Mouse (Mus musculus) heart, postnatal 0 days (tissue): Measurements from ENCODE around the gene Capsl. TPM values are rescaled to one million over a fixed set of nuclear protein-coding genes. Genes with fewer than 3 reads are reported as not detected.

Experiments
- ATAC-seq: fragments of 200-750 bp; cut with Nextera tagmentation; 2 replicates; pipeline ENCODE4 v1.8.0; 2017; ENCODE audit warnings: low read depth, moderate number of reproducible peaks, moderate library complexity; ENCODE audit not compliant: insufficient read depth
- DNase-seq: peaks from one replicate; pipeline ENCODE4 v3.0.0-alpha.2; 2016; ENCODE audit warnings: low spot score
- H3K27ac ChIP-seq: fragments of 300-500 bp; sonication (generic); 2 replicates; pipeline ENCODE4 v1.5.1; 2014; ENCODE audit warnings: low read depth, mild to moderate bottlenecking
- H3K27me3 ChIP-seq: fragments of 300-500 bp; sonication (generic); 2 replicates; pipeline ENCODE4 v1.6.1; 2014; ENCODE audit warnings: low read length, mixed read lengths; ENCODE audit not compliant: control insufficient read depth, insufficient read depth
- H3K36me3 ChIP-seq: fragments of 300-500 bp; sonication (generic); replicated peaks from 2 replicates; pipeline ENCODE4 v1.6.1; 2014; ENCODE audit warnings: low read length, mixed read lengths; ENCODE audit not compliant: control insufficient read depth, insufficient read depth
- H3K4me1 ChIP-seq: fragments of 300-500 bp; sonication (generic); 2 replicates; pipeline ENCODE4 v1.6.1; 2014; ENCODE audit warnings: antibody characterized with exemption; ENCODE audit not compliant: control insufficient read depth, insufficient read depth
- H3K4me2 ChIP-seq: fragments of 300-500 bp; sonication (generic); 2 replicates; pipeline ENCODE4 v1.6.1; 2014; ENCODE audit warnings: low read depth, mild to moderate bottlenecking, low read length, moderate library complexity
- H3K4me3 ChIP-seq: fragments of 300-500 bp; sonication (generic); 2 replicates; pipeline ENCODE4 v1.5.1; 2014; ENCODE audit warnings: low read depth, low read length
- H3K9ac ChIP-seq: fragments of 300-500 bp; sonication (generic); replicated peaks from 2 replicates; pipeline ENCODE4 v1.6.1; 2014; ENCODE audit warnings: low read depth, low read length, mixed read lengths
- H3K9me3 ChIP-seq: fragments of 300-500 bp; sonication (generic); replicated peaks from 2 replicates; pipeline ENCODE4 v1.6.1; 2016; ENCODE audit warnings: low read length; ENCODE audit not compliant: control insufficient read depth
- CTCF ChIP-seq: IDR thresholded peaks from 2 replicates; pipeline ENCODE4 v1.5.1; 2016; ENCODE audit warnings: antibody characterized with exemption, control low read depth, low read depth
- EP300 ChIP-seq: IDR thresholded peaks from 2 replicates; pipeline ENCODE4 v1.6.1; 2016; ENCODE audit warnings: antibody characterized with exemption, low read depth
- WGBS: fragments of 180-500 bp; shearing (Covaris S2); extraction: QIAGEN DNeasy Blood & Tissue Kit; methylation state at CpG from one replicate; pipeline ENCODE4 v1.1.7; 2014; 5-methylcytosine and 5-hydroxymethylcytosine counted together
- polyA plus RNA-seq: library from polyadenylated mRNA; unstranded; fragments of >200 nt; fragmentation: Nextera tagmentation; extraction: Ambion mirVana; gene quantifications from 2 replicates; pipeline ENCODE4 v1.2.1, GENCODE M21; 2015
- total RNA-seq: library from RNA; depleted of rRNA; stranded (reverse); fragments of >200 nt; gene quantifications from 2 replicates; pipeline ENCODE4 v1.2.3, GENCODE M21; 2014; ENCODE audit warnings: low replicate concordance

The Capsl gene
- total and polyA plus RNA-seq, 2 experiments from 2014 or later = not detected

DNA sequence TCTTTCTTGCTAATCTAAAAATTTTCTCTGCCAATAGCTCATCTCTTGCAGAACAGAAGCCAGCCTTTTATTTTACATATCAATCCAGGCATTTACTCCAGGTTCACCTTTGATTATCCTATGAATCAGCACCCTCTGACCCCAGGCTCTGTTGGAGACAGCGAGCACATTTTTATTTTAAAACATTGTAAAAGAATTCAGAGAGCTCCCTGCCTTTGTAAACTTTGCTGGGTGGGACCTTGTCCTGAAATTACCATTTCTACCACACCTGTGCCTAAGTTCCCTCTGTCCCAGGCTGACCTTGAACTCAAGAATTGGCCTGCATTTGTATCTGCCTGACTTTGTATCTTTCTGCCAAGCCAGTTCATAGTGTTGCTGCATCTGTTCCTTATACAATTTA lies 17.0 kb downstream of the Capsl start:
- no peaks in the 10 kb centered on the region for H3K4me1 ChIP-seq
- no peak overlapping the region for H3K4me2 ChIP-seq
- TF ChIP-seq EP300 = no peak
- TF ChIP-seq CTCF = no peak
- no peak overlapping the region for H3K4me3 ChIP-seq
- DNase-seq (no peak), ATAC-seq (no peak)
- no peak overlapping the region for H3K9ac ChIP-seq
- H3K9me3 ChIP-seq = no peaks in the 10 kb centered on the region
- H3K27ac ChIP-seq = no peak overlapping the region
- 64% methylated on average over 1 of the region's 1 CpGs for WGBS
- H3K27me3 ChIP-seq = no peaks in the 10 kb centered on the region
- no peaks in the 10 kb centered on the region for H3K36me3 ChIP-seq

DNA sequence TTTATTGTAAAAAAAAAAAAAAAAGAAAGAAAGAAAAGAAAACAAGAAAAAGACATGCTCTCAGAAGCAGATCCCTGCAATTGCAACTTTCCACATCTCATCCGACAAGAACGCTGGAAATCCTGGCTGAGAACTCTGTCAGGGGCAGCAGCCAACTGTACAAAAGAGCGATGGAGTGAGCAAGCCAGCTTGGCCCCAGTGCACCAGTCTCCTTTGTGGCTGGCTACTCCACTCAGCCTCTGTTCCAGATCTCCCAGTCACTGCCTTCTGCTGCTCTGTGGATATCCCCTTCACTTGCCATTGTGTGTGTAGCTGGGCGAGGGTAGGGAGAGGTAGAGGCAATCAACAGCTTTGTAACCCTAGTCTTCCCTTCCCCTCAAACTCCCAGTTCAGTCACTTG lies 18.4 kb downstream of the Capsl start:
- ATAC-seq (no peak), DNase-seq (no peak)
- Histone ChIP-seq H3K4me1 (no peaks in the 10 kb centered on the region), H3K4me3 (no peak overlapping the region), H3K27me3 (no peaks in the 10 kb centered on the region), H3K9me3 (no peaks in the 10 kb centered on the region), H3K4me2 (no peak overlapping the region), H3K9ac (no peak overlapping the region), H3K36me3 (no peaks in the 10 kb centered on the region), H3K27ac (no peak overlapping the region)
- WGBS = 65% methylated on average over 4 of the region's 4 CpGs
- no peak for TF ChIP-seq CTCF
- TF ChIP-seq EP300 = no peak

DNA sequence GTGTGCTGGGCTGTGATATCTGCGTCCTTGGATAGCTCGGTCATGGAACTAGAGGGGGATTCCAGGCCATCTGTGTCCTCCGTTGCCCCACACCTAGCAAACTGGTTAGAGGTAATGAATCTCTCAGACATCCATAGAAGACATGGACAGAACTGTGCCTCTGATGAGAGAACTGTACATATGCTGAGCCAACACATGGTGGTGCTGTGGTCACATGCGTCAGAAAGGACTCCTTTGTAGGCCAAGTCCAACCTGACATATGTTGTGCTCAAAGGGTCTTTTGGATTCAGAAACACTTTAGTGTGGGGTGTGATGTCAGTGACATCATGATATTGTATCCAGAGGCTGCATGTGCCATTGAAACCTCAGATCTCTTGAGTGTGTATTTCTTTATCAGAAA lies 19.4 kb downstream of the Capsl start:
- DNase-seq = peak; percentile 69

DNA sequence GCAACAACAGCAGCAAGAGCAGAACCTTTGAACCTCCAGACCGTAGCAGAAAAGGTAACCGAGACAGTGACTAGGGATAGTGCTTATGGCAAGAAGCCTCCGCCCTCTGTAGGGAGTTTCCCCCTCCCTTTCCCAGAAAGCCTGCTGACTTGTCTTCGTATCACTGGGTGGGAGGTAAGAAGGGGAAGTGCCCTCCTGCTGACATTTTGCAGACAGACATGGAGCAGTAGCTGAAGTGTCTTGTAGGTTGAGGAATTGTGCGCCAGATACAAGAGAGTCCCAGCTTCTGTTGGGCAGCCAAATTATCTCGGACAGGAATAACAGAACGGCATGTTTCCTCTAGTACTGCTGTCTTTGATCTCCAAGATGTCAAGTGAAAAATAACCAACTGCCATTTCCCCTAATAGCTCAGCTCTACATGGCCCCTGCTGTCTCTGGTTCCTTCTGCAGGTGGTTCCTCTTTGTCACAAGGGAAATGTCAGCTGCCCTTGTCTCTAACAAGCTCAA lies 27.7 kb downstream of the Capsl start:
- H3K4me2 ChIP-seq = peak overlapping the region; percentile 30; the same call in 1 of the 2 replicates
- H3K4me1 ChIP-seq = no peaks in the 10 kb centered on the region; the same call in 1 of the 2 replicates
- ATAC-seq (no peak), DNase-seq (no peak)
- no peaks in the 10 kb centered on the region for H3K36me3 ChIP-seq
- H3K4me3 ChIP-seq = no peak overlapping the region
- H3K27ac ChIP-seq = no peak overlapping the region
- H3K9ac ChIP-seq = no peak overlapping the region
- 22% methylated on average over 7 of the region's 7 CpGs for WGBS
- no peaks in the 10 kb centered on the region for H3K9me3 ChIP-seq
- TF ChIP-seq EP300 (no peak), CTCF (no peak)
- H3K27me3 ChIP-seq = no peaks in the 10 kb centered on the region

More for the DNA sequence above, 19.4 kb downstream of the Capsl start:
- H3K36me3 ChIP-seq = no peaks in the 10 kb centered on the region
- ATAC-seq = peak; percentile 60; the same call in 1 of the 2 replicates
- H3K9me3 ChIP-seq = no peaks in the 10 kb centered on the region
- no peak for TF ChIP-seq EP300
- TF ChIP-seq CTCF = peak; percentile 88
- no peak overlapping the region for H3K4me2 ChIP-seq
- no peak overlapping the region for H3K27ac ChIP-seq
- H3K27me3 ChIP-seq = no peaks in the 10 kb centered on the region
- H3K4me1 ChIP-seq = no peaks in the 10 kb centered on the region
- H3K4me3 ChIP-seq = no peak overlapping the region
- WGBS = 53% methylated on average over 4 of the region's 4 CpGs
- no peak overlapping the region for H3K9ac ChIP-seq

DNA sequence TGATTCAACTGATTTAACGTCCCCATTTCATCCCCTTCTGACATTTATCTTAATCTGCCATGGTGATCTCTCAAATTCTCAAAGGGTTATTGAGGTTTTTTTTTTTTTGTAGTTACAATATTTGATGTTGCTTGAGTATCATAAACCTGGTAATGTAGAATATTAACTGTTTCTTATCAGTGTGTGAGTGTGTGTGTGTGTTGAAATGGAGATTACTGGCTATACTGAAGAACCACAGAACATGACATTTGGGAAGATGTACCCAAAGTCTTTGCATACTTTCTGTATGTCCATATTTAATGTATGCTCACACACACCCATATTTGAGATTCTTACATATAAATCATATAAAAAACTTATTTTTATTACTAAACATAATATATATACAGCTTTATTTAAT lies 28.2 kb downstream of the Capsl start:
- ATAC-seq (no peak), DNase-seq (no peak)
- H3K9me3 ChIP-seq = no peaks in the 10 kb centered on the region
- H3K36me3 ChIP-seq = no peaks in the 10 kb centered on the region
- TF ChIP-seq EP300 (no peak), CTCF (no peak)
- no peak overlapping the region for H3K9ac ChIP-seq
- H3K4me1 ChIP-seq = no peaks in the 10 kb centered on the region; the same call in 1 of the 2 replicates
- no peak overlapping the region for H3K4me3 ChIP-seq
- no peak overlapping the region for H3K27ac ChIP-seq
- WGBS = 16% methylated on average over 1 of the region's 1 CpGs
- no peak overlapping the region for H3K4me2 ChIP-seq
- H3K27me3 ChIP-seq = no peaks in the 10 kb centered on the region

DNA sequence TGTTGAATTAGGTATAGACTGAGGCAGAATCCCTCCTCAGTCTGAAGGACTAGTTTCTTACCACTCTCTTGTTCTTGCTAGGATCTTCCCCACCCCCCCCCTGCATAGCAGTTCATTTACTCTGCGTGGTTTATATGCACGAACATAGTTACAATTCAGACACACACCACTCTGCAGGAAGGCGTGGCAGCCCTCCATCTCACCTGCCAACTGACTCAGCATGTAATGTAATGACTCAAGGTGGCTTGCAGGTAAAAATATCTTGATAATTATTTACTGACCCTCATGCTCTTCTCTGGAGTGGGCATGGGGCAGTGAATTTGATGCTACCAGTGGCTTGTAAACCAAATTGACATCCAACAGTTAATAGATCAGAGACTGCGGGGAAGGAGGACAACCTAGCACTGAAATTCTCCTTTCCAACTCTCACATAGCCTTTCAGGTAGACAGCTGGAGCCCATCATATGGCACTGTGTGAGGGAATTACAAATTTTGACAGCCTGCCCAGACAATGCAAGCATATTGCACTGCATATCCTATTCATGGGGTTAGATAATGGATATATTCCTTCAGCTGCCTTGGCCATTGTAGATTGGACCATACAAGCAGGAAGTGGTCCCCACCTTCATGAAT lies 35.3 kb downstream of the Capsl start:
- WGBS = 82% methylated on average over 4 of the region's 4 CpGs
- ATAC-seq = no peak
- H3K9me3 ChIP-seq = no peaks in the 10 kb centered on the region
- TF ChIP-seq CTCF = no peak
- TF ChIP-seq EP300 = no peak
- peaks cover 8% of the 10 kb centered on the region; the same call in 1 of the 2 replicates for H3K4me1 ChIP-seq
- H3K27me3 ChIP-seq = no peaks in the 10 kb centered on the region
- H3K4me2 ChIP-seq = no peak overlapping the region
- H3K36me3 ChIP-seq = no peaks in the 10 kb centered on the region
- no peak for DNase-seq
- no peak overlapping the region for H3K27ac ChIP-seq
- no peak overlapping the region for H3K4me3 ChIP-seq
- no peak overlapping the region for H3K9ac ChIP-seq
